Mouse (Mus musculus): ENCODE results near the gene Ankar. TPM values are rescaled to one million over a fixed set of nuclear protein-coding genes. Genes with fewer than 3 reads are reported as not detected.

Gene Ankar
- total RNA-seq, 2 experiments from 2014 or later = not detected

DNA sequence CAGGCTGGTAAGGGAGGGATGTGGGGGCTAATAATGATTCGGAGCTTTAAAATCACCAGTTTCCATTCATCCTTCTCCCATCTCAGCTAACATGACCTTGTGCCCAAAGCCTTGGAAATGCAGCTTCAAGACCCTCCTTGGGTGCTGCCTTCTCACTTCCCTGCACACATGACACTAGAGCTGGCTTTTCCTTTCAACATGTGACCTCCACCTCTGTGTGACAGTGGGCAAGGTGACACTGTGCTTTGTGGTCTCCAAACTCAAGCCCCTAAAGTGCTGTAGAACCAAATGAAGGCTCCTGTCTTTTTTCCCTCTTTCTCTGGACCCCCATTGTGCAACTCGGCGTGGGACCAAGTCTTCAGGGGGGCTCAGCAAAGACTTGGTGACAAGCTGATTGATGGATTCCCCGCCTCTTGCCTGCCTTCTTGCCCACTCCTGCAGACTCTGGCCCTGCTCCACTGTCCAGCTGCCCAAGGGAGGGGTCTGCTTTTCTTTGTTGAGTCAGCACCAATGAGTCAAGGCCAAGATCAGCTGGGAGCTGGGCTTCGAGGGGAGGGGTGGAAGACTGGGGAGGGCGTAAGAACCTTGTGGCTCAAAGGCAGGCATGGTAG, 19.8 kb upstream of the Ankar start:
- H3K27ac ChIP-seq = no peak overlapping the region
- intact Hi-C loops (cut with DNase I) = no loop called here
- no peak for DNase-seq
- H3K4me3 ChIP-seq = no peak overlapping the region
- no peak for TF ChIP-seq CTCF (IDR thresholded peaks at IDR 0.05)

DNA sequence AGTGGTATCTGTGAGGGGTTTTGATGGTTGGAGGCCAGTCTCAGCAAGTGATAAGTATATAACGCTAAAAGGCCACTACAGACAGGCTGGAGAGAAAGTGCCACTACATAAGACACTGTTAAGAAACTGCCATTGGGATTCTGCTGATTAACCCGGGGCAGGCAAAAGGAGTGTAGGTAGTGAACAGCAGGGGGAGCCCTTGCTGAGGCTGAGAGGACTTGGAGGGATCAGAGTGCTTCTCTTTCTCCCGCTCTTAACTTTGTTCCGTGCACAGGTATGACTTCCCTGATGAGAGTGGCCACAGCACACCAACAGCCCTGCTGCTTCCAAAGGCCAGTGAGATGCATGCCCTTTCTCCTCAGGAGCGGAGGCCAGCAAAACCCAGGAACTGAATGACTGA, 18.5 kb upstream of the Ankar start:
- TF ChIP-seq CTCF (IDR thresholded peaks at IDR 0.05) = peak; percentile 82
- DNase-seq = peak; percentile 71
- Histone ChIP-seq H3K4me3 (no peak overlapping the region), H3K27ac (no peak overlapping the region)
- intact Hi-C loops (cut with DNase I) = loop anchor here (5.0 to 10.0 kb wide), 3 partner anchors 124 to 1108 kb away; no protein-coding TSS in a partner anchor

DNA sequence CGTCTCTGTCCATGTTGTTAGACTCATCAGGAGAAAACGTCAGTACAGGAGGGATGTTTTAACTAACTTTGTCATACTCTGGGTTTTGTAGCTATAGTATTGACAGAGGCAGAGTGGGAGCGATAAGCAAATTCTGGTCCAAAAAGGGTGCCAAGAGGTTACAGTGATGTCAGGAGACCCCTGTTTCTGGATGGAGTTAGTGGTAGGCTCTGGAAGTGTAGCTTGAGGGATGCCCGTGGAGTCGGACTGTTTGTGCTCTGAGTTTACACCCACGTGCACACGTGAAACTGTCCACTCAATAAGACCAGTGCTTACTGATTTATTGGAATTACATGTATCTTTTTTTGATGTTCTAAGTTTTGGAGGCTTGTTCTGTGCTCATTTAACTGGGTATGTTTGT, 17.2 kb upstream of the Ankar start:
- no peak overlapping the region for H3K4me3 ChIP-seq
- no peak overlapping the region for H3K27ac ChIP-seq
- TF ChIP-seq CTCF (IDR thresholded peaks at IDR 0.05) = no peak
- intact Hi-C loops (cut with DNase I) = loop anchor here (1.0 to 10.0 kb wide), 4 partner anchors 123 to 1110 kb away; no protein-coding TSS in a partner anchor
- no peak for DNase-seq

DNA sequence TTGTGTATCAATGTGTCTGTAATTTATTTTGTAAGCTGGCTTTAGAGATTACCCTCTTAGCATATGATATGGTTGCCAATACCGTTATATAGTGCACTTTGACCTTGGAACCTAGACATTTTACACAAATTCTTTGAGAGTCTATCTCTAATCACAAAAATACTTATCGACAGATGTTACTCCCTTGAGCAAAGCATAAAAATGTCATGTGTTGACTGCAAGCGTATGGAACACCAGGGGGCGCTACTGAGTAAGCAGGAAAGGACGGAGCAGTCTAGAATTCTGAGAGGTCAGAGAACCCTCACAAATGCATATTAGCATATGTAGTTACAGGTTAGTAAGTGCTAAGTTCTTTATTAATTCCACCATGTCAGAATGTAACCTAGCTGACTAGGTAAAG, 16.5 kb upstream of the Ankar start:
- H3K4me3 ChIP-seq = no peak overlapping the region
- H3K27ac ChIP-seq = no peak overlapping the region
- DNase-seq = peak; percentile 79
- intact Hi-C loops (cut with DNase I) = loop anchor here (1.0 to 10.0 kb wide), 4 partner anchors 122 to 1110 kb away; no protein-coding TSS in a partner anchor
- TF ChIP-seq CTCF (IDR thresholded peaks at IDR 0.05) = peak; percentile 99

DNA sequence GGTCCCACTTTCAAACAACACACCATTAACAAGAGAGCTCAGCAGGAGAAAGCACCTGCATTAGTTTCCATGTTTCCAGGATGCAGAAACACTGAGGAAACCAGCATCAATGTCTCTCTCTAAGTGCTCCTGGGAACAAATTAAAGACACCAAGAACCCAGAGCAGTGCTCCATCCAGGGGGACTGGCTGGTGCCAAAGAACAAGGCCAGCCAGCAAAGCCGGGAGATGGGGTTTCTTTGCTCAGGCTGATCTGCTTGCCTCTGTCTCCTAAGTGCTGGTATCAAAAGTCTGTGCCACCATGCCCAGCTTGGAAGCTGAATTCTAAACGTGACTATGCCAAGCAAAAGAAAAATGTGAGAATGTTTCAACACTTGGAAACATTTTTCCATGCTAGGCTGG, 16.0 kb upstream of the Ankar start:
- peak; percentile 37 for DNase-seq
- Histone ChIP-seq H3K4me3 (no peak overlapping the region), H3K27ac (no peak overlapping the region)
- intact Hi-C loops (cut with DNase I) = loop anchor here (5.0 to 10.0 kb wide), 3 partner anchors 122 to 1111 kb away; no protein-coding TSS in a partner anchor
- TF ChIP-seq CTCF (IDR thresholded peaks at IDR 0.05) = no peak

DNA sequence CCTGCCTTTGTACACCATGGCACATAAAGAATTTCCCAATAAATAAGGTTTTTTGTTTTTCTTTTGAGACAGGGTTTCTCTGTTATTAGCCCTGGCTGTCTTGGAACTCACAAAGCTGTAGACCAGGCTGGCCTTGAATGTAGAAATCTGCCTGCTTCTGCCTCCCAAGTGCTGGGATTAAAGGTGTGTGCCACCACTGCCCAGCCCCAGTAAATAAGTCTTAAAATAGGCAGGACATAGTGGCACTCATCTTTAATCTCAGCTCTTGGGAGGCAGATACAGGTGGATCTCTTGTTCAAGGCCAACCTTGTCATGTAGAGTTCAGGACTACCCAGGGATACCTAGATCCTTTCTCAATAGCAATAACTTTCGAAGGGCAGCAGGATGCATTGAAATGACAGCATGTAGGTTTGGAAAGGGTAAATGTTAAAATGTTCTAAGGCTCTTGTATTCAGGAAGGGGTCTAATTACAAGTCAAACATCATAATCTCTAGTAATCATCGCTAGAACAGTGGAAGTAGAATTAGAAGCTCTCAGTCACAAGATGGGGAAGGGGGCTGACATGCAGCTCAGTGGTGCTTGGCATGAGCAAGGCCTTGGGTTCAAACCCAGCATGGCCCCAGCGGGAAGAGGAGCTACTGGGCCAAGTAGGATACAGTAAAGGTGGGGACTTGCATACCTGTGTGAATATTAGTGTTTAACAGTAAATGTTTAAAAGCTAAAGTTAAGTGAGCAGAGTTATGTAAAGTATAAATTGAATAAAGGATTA, 15.4 kb upstream of the Ankar start:
- TF ChIP-seq CTCF (IDR thresholded peaks at IDR 0.05) = no peak
- Histone ChIP-seq H3K4me3 (no peak overlapping the region), H3K27ac (no peak overlapping the region)
- no peak for DNase-seq
- intact Hi-C loops (cut with DNase I) = loop anchor here (5.0 to 10.0 kb wide), 3 partner anchors 121 to 1112 kb away; no protein-coding TSS in a partner anchor

DNA sequence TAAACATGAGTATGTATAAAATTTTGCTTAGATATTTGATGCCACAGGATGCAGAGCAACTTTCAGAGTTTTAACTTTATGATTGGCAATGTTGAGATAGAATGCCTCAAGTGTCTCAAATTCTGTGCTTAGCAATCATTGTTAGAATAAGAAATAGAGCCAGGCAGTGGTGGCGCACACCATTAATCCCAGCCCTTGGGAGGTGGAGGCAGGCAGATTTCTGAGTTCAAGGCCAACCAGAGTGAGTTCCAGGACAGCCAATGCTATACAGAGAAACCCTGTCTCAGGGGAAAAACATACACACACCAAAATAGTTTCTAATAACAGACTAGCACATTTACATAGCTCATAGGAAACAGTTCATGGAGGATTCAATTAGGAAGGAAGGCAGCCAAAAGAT, 14.7 kb upstream of the Ankar start:
- no peak for TF ChIP-seq CTCF (IDR thresholded peaks at IDR 0.05)
- intact Hi-C loops (cut with DNase I) = loop anchor here (5.0 to 10.0 kb wide), 3 partner anchors 120 to 1112 kb away; no protein-coding TSS in a partner anchor
- Histone ChIP-seq H3K4me3 (no peak overlapping the region), H3K27ac (no peak overlapping the region)
- DNase-seq = no peak

DNA sequence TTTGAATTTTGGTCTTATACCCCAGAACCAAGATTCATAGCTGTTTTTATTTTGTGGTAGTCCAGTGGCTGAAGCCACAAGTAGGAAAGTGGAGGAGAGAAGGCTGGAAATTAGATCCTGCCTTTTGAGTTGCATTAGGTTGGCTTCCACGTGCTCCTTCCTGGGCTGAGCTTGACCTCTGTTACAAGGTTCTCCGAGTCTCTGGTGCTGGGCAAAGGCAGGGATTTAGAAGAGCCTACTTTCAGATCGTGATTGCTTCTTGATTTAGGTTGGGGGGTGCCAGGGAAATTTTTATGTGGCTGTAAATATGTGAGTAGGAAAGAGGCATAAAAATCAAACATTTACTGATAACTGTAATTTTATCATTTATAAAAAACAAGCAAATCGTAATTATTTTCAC, 14.2 kb upstream of the Ankar start:
- intact Hi-C loops (cut with DNase I) = loop anchor here (10.0 kb wide), 1 partner anchor 120 kb away; no protein-coding TSS in a partner anchor
- no peak for TF ChIP-seq CTCF (IDR thresholded peaks at IDR 0.05)
- no peak overlapping the region for H3K27ac ChIP-seq
- no peak for DNase-seq
- H3K4me3 ChIP-seq = no peak overlapping the region

DNA sequence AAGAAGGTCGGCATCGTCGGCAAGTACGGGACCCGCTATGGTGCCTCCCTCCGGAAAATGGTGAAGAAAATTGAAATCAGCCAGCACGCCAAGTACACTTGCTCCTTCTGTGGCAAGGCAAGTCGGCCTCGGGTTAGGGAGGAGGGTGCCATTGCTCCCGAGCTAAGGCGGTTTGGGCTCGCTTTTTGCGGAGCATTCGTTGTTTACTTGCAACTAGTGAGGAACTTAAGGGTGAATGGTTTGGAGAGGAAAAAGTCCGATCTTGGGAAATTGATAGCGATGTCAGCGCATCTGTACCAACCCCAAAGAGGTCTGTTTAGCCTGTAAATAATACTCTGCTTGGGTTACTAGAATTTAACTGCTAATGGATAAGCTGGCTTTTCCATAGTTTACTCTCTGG, 11.3 kb upstream of the Ankar start:
- Histone ChIP-seq H3K27ac (peak overlapping the region; percentile 90), H3K4me3 (peak overlapping the region; percentile 87)
- no peak for DNase-seq
- intact Hi-C loops (cut with DNase I) = loop anchor here (10.0 kb wide), 1 partner anchor 117 kb away; no protein-coding TSS in a partner anchor
- no peak for TF ChIP-seq CTCF (IDR thresholded peaks at IDR 0.05)

DNA sequence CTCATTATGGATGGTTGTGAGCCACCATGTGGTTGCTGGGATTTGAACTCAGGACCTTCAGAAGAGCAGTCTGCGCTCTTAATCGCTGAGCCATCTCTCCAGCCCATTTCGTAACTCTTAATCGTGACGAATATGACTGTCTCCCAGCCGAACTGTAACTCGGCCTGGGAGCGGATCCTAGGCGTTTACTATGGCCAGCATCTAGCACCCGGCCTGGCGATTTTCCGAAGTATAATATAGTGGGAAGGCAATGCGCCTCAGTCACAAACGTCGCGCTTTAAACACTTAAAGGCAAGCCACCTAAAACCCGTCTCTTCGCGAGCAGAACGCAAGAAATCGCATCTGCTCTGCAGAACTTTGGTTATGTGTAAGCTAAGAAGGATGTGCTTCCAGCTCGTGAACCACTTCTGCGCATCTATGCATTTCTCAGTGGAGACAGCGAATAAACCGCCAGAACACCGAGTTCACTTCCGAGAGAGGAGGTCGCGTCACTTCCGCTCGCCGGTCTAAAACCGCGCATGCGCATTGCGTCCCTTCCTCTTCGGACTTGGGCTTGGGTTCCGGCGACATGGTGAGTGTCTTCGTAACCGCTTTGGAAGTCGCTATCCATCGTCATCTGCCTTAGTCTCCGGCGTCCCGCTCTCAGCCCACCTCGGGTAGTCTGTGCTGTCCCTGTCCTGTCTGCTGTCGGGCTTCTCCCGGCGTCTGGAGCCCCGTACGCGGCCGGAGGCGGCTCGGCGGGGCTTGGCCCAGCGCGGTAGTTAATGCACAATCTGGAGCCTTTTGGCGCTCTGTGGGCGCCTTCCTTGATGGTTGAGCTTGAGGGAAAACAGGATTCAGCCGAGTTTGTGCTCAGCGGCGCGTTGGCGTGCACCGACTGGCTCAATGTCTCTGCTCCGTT, 10.6 kb upstream of the Ankar start, which contains the start of gene Rpl37a:
Gene Rpl37a (plus strand): TSS at position 538 of the 901 bp plus-strand sequence.
- intact Hi-C loops (cut with DNase I) = loop anchor here (10.0 kb wide), 1 partner anchor 116 kb away; no protein-coding TSS in a partner anchor
- TF ChIP-seq CTCF (IDR thresholded peaks at IDR 0.05) = no peak
- Histone ChIP-seq H3K4me3 (peak within 1 kb of the TSS; percentile 87), H3K27ac (peak within 1 kb of the TSS; percentile 90)
- DNase-seq = peak; percentile 96

DNA sequence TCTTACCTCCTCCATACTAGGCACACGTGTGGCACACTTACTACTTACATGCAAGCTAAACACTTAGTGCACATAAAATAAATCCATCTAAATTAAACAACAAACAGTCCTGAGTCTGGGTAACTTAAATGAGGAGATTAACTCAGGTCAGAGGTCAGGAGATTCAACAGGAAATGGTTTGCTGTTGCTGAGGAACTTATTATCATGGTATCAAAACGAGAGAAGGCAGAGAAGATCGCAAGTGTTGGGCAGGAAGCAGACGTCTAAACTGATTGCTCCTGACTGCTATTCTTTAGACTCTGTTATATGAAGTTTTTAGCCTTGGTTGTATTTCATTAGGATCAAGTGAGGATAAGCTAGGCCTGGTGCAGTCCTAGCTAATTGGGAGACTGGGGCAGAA, 7.1 kb upstream of the Ankar start:
- no peak for TF ChIP-seq CTCF (IDR thresholded peaks at IDR 0.05)
- H3K27ac ChIP-seq = no peak overlapping the region
- intact Hi-C loops (cut with DNase I) = no loop called here
- H3K4me3 ChIP-seq = no peak overlapping the region
- no peak for DNase-seq

DNA sequence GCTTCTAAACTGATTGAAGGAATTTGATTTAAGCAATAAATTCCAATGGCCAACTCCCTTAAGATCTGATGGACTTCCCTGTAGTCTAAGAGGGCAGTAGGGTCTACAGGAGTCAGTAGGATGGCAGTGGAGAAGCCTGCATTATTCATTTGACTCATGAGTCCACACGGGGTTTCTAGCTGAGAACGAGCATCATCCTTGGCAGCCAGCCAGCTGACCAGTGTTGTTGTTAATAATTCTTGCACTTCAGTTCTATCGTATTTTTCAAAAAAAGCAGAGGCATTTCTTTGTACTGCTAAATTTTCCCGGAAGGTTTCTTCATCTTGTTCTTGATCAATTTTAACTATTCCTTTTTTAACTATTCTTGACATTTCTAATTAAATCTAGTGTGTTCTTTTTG, 1.7 kb downstream of the Ankar start:
- intact Hi-C loops (cut with DNase I) = no loop called here

More for the DNA sequence above, 1.7 kb downstream of the Ankar start:
- no peak for DNase-seq
- H3K27ac ChIP-seq = no peak overlapping the region
- TF ChIP-seq CTCF (IDR thresholded peaks at IDR 0.05) = no peak
- H3K4me3 ChIP-seq = no peak overlapping the region
